Mouse (Mus musculus) kidney, postnatal 36 days (tissue): ENCODE data around the gene Fgfr2.
"Not testable (repeated sequence)": the region's sequence is repeated elsewhere in the genome, so short reads cannot be mapped to it uniquely, and the experiment has no call there.

ENCODE experiments used
- DNase-seq, 2 experiments: peaks; one replicate each; pipeline ENCODE4 v3.0.0; 2021 to 2022; ENCODE audit warnings: mixed read lengths in 2 of 2

The Fgfr2 gene

DNA sequence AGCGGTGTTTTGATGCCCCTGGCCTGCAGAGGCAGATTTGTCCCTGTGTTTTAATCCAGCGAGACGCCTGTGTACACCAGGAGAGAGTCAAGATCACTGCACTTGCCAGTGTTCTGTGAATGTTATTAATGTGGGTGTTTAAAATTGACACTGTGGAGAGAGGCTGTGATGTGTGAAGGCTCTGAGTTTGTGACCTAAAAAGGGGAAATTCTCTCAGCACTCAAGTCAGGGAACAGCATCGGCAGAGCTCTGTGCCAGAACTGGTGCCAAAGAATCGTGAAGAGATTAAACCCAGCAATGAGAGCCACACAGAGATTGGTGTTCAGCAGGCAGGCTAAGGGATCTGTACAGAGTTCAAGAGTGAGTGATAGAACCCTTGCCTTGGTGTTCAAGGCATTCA is 2567.6 kb downstream of the Fgfr2 start:
- DNase-seq: no peak

DNA sequence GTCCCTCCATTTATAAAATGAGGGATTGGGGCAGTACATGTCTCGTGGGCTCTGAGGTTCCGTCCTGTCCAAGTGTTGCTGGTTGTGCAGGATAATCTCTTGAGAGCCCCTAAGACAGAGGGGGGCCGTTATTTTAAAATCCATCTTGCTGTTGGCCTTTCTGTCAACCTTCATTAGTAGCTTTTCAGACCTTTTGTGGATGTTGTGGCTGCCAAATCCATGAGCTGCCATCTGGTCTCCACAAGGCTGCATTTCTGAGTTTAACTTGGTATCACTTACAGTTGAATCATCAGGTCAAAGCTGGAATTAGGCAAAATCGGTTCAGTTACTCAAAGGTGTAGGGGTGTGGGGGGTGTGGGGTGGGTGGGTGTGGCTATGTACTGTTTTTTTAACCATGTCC is 2569.8 kb downstream of the Fgfr2 start:
- no peak for DNase-seq

DNA sequence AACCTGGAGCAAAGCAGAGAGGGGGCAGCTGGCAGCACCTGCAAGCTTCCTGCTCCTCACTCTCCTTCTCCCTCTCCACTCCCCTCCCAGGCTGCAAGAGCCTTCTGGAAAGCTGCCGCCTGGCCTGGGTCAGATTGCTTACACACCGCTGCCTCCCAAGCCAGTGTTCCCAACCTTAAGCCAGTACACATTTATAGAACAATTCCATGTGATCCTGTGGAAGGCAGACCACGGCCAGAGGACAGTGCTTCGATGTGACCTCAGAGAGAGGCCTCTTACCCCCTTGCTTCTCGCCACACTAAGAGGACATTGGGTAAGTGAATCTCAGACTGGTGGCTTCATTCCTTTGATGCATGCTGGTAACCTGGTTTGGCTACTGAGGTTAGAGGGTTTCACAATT is 2570.4 kb downstream of the Fgfr2 start:
- peak; percentile 21 to 38 for DNase-seq

DNA sequence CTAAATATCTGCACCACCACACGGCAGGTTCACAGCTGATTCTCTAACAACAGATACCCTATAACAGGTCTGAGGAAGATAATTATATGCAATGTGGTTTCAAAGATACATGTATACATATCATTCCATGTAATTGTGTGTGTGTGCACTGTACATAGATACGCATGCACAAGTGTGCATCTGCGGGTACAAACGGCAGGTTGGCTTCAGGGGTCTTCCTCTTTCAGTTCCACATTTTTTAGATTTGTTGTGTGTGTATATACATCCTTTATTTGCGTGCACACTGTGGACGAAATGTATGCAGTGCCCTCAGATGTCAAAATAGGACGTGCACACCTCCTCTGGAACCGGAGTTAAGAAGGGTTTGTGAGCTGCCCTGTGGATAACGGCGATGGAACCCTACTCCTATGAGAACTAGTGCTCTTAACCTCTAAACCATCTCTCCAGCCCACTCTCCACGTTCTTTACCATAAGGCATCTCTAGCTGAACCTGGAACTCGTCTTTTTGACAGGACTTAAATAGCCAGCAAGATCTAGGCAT is 2575.4 kb downstream of the Fgfr2 start:
- DNase-seq: no peak

DNA sequence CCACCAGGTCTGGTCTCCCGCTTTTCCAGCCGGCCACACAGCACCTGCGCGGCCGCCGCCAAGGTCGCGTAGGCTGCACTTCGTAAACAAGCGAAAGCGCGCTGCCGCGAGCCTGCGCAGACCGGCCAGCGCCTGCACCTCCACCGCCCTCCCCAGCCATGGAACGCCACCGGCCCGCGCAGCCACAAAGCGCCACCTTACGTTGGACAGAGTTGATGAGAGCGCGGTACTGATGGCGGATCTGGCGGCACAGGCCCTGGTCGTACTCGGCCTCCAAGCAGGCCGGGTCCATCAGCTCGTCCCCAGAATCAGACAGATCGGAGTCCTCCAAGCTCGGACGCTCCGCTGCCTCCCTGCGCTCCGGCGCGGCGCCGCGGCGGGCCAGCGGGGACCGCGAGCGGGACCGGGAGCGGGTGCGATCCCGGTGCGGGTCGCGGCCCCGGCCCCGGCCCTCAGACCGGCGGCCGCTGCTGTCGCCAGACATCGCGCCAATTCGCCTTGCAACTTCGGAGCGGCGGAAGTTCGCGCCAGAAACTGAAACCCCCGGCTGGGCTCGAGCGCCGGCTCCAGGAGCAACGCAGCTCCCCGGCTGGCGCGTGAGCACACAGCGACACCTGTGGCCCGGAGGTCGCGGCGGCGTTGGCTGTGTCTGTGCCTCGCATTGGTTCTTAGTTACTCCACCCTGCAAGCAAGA is 2576.2 kb downstream of the Fgfr2 start:
- DNase-seq: peak; percentile 93 to 96

DNA sequence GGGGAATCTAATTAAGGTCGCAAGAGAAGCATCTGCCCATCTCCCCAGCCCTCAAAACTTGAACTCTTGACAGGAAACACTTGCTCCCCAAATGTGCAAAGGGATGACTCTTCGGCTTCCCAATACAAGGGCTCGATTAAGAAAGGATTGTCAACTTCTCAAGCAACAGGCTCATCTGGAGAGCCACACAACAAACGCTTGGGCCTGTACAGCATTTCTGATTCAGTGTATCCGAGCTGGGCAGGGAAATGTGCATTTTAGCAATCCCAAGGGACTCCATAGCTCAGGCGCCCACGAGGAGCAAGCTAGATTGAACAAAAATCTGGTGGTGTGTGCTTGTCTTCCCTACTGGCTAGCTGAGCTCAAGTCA is 2576.7 kb downstream of the Fgfr2 start:
- DNase-seq: no peak

DNA sequence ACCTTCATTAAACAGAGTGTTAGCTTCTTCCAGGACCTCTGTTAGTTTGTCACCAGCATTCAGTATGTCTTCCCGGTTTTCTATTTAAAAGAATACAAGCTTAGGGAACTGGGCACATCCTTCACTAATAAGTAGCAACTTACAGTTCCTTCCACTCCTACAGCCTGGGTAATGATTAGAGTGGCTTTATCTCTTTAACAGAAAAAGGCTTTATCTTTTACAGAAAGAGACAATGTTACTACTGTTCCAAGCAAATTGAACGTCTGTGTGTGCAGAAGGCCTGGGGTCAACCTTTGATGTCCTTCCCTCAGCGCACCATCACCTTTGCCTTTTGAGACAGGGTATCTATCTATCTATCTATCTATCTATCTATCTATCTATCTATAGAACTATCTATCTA is 2577.3 kb downstream of the Fgfr2 start:
- no peak for DNase-seq

DNA sequence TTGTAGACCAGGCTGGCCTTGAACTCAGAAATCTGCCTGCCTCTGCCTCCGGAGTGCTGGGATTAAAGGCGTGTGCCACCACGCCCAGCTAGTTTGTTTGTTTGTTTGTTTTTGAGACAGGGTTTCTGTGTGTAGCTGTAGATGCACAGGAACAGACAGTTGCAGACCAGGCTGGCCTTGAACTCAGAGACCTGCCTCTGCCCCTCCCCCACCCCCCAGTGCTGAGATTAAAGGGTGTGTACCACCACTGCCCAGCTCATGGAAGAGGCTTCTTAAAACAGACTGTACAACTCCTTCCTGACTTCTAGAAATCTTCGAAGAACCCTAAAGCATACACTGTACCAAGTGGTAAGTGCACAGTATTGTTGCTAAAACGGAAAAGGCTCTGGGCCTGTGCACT is 2577.7 kb downstream of the Fgfr2 start:
- no peak for DNase-seq

DNA sequence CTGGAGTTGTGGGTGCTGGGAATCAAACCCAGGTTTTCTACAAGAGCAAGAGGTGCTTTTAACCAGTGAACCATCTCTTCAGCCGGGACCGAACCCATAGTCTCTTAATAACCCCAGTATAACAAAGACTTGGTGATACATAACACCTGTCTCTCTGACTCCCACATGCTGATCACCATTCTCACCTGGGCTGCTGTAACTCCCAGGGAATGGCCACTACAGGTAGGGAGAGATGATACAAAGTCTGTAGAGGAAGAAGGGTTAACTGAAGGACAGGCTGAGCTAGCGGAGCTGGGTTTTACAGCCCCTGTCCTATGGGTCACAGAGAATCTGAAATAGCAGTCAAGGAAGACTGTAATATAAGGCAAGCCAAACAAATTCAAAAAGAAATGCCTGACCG is 2580.0 kb downstream of the Fgfr2 start:
- no peak for DNase-seq

DNA sequence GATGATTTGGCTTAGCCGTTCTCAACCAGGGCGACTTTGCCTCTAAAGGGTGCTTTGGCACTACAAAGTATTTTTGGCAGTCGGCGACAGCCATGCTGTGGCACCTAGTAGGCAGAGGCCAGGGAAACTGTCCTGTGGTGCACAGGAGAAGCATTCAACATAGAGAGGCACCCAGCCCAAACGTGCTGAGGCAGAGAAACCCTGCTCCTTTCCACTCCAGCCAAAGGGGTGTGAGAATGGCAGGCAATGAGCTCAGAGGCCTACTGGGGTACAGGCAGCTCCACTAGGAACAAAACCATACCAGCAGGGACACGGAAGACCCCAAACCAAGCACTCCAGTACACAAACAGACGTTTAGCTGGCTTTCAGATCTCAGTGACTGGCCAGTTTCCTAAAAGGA is 2583.0 kb downstream of the Fgfr2 start:
- DNase-seq: no peak

DNA sequence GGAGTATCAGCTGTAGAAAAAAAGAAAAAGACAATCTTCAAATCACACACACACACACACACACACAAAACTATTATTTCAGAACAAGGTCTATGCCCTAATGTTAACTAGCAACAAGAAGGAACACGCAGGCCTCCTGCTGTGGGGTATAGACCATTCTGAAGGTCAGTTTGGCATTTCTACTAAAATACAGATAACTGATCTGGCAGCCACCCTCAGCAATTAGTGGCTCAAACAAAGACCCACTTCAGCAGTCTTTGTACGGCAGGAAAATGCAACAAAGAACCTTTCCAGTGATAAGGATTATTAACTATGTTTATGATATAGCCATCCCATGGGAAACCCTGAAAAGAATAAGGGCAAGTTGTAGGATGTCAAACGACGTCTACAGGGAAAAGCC is 2586.1 kb downstream of the Fgfr2 start:
- no peak for DNase-seq

DNA sequence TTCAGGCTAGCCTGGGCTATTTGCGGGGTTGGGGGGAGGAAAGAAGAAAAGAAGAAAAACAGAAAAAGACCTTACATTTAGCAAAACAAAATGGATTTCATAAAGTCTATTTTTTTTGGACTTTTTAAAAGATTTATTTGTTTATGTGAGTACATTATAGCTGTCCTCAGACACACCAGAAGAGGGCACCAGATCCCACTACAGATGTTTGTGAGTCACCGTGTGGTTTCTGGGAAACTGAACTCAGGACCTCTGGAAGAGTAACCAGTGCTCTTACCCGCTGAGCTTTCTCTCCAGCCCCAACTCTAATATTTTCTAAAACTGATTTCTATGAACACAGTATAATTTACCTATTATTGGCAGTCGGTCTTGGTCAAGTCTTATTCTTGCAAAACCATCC is 2588.0 kb downstream of the Fgfr2 start:
- DNase-seq: peak in 1 of 2 experiments; percentile 34

DNA sequence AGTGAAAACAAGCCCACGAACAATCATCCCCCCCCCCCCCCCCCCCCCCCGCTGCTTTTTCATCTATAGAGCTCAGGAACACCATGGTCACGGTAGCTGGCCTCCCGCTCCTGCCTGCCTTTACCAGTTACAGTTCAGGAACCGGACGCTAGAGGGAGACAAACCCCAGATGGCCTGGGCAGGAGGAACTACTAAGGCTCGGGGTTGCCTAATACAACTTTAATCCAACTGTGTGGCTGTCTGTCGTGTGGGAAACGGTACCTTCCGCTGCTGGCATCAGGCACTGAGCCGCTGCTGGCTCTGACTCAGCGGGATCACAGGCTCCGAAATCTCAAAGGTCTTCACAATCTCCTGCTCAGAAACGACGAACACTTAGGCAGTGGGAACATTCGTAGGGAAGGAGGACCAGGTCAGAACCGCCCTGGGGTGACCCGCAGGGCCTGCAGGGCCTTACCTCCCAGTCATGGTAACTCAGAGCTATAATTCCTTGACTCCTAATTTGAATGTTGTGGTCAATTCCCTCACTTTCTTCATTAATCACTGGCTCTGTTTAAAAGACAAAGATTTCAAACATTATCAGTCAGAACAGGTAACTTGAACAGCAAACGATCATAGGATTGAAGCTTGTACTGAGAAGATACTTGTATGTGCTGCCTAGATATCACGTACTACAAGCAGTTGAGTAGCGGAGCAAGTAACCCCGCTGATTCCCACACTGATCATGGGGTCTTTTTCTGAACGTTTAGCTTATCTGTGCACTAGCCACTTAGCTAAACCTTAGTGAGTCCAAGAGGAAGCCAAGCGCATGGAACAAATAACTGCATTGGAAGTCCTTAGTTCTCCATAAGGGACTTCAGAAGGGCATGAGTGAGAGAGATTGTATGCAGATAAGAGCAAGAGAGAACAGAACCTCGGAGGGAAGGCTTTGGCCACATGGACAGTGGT is 2589.6 kb downstream of the Fgfr2 start:
- peak; percentile 91 to 95 for DNase-seq

DNA sequence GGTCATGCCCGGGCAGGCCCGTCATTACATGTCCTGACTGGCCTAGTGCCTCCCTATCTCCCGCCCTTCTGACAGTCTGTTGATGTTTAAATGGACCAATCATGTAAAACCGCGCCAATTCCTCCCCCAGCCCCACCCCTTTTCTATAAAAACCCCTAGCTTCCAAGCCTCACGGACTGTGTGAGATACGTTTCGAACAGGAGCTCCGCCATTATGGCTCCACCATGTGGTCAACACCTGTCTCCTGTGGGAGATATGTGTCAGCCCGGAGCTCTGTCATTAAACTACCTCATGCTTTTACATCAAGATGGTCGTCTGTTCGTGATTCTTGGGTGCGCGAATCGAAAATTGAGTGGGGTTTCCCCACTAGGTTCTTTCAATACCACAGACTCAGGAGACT is 2592.0 kb downstream of the Fgfr2 start:
- not testable (repeated sequence) for DNase-seq

DNA sequence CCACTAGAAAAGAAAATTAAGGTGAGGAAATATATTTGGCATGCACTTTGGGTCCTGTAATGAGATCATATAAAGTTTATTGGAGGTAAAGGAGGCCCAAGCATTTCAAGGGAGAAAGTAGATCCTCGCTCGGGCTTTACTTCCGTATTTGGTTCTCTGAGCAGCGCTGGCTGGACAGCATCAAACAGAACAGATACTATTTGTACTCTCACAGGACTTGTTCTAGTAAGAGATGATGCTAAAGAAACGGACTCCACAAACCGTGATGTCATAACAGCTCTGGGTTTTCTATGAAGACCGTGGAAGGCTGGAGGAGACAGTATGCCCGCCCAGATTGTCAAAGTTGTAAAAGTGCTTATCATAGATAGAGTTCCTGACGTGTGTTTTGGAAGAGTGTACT is 2595.8 kb downstream of the Fgfr2 start:
- no peak for DNase-seq

DNA sequence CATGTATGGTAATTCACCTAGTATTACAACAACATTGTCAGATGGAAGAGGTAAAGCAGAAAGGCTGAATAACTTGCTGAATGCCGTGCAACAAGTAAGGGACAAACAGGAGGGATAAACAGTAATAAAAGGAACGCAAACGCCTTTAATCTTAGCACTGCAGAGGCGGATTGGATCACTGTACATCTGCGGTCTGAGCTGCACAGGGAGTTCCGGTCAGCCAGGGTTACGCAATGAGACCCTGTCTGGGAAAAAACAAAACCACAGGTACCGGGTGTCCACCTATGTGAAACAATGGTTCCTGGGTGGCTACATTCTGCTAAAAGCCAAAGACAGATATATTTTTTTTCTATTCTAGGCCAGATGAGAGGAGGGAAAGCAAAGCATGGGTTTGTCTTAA is 2599.7 kb downstream of the Fgfr2 start:
- DNase-seq: no peak

DNA sequence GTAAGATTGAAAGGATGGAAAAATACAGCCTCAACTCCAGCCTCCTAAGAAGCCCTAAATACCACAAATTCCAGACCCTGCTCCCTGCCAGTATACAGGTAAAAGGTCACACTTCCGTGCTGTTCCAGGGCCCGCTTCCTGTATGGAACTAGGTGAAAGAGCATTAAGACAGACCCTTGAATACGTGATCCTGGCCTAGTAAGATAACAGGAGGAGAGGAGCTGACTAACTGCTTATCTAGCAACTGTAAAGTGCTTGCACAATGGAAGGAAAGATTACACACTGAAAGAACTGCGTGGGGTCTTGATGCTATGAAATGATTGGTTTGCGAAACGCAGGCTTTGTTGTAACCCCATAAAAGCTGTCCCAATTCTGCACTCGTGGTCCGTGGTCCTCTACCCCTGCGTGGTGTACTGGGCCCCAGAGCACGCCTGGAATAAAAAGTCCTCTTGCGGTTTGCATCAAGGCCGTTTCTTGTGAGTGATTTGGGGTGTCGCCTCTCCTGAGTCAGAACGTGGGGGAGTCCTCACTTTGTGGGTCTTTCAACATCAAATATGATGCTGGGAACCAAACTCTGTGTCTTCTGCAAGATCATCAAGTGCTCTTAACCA is 2602.2 kb downstream of the Fgfr2 start:
- peak; percentile 47 to 71 for DNase-seq

DNA sequence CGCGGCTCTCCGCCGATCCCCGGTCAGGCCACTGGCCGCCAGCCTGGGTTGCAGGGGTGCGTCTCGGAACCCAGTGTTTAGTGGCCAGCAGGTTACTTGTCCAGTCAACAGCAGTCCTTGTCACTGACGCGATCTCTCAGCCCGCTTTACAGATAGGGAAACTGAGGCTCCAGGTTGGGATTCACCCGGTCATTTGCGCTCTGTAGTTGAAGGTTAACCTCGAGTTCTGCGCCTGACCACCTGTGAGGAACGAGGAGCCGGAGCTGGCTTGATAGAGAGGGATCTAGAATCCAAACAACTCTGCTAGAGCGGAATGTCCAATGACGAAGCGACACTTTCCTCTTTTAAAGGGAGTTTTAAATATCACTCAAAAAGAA is 2603.1 kb downstream of the Fgfr2 start, which contains the start of gene Ate1:
Gene Ate1, minus strand, starts transcription at position 321 of the 377 bp plus-strand sequence.
- DNase-seq: peak in 1 of 2 experiments; percentile 58

DNA sequence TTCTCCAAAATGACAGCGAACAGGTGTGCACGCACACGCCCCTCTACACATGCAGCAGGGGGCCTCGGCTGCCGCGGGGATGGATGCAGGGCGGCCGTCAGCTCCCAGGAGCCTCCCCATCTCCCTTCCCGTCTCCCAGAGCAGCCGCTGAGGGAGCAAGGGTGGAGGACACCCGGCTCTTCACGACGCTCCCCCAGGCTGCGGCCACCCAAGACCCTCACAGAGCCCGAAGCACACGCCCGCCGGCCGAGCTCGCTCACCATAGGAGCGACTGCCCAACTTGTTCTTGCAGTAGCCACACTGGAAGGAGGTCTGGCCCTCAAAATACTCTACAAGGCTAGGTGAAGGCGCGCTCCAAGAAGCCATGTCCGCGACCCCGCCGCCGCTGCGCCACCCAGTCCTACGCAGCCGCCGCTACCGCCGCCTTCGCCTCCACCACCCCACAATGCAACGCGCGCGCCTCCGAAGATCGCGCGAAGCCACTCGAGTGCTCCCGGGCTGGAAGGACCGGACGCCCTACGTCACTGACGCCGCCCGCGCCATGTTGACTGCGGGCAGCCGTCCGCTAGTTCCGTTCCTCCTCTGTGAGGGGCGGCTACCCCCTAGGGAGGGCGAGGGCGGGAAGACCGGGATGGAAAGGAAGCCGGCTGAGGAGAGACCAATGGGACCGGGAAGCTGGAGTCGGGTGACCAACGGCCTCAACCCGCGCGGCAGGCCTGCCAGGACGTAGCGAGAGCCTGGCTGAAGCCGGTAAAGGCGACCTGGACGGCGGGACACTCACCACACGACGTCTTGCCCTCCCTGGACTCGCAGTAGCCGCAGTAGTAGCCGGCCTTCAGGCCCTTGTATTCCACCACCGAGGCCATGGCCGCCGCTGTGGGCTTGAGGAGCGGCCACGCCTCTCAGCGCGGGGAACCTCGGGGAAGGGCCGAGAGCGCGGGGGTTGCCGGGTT is 2603.8 kb downstream of the Fgfr2 start:
- DNase-seq: peak; percentile 97 to 99

DNA sequence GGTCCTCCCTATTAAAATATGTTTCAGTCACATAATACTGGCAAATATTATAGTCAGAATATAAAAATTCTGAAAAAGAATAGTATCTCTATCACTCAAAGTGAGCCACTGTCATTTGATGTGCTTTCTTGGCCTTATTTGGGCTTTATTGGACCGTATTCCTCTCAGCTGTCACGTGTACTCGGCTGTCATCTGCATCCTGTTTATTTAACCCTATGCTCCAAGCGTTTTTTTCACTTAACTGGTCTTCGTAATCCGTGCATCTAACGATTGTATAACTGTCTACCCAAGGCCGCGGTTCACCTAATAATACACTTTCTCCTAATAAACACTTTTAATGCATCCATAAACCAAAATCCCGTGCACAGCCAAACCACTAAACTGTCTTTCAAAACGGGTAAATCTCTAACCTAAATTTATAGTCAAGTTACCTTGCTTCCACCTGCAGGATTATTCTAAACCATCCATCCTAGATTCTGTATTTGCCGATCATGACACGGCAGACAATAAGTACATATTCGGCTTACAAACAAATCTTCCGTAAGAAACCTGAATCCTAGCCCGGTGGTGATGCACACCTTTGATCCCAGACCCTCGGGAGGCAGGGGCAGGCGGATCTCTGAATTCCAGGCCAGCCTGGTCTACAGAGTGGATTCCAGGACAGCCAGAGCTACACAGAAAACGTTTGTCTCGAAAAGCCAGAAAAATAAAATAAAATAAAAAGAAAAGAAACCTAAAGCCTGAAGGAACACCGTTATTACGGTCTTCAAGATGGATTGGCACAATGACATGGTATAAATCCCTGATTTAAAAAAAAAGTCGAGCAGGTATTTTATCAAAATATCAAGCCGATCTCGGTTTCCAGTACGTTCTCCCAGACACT is 2604.7 kb downstream of the Fgfr2 start:
- peak; percentile 17 to 57 for DNase-seq

DNA sequence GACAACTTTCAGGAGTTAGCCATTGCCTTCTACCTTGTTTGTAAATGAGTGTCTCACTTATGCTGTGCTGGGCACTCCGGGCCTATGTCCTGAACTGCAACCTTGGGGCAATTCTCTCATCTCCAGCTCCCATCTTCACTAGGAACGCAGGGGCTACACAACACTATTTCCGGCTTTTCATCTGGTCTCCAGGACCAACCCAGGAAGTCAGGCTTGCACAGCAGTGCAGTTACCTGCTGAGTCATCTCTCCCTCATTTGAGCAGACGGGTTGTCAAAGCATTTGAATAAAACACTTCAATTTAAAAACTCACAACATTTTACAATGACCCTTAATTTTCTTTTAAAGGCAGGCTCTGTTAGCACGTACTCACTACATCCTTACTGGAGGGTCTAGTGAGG is 2612.9 kb downstream of the Fgfr2 start:
- no peak for DNase-seq
